Comparison of ENCODE assay signal across 11 mouse cellular contexts in the genomic region with DNA sequence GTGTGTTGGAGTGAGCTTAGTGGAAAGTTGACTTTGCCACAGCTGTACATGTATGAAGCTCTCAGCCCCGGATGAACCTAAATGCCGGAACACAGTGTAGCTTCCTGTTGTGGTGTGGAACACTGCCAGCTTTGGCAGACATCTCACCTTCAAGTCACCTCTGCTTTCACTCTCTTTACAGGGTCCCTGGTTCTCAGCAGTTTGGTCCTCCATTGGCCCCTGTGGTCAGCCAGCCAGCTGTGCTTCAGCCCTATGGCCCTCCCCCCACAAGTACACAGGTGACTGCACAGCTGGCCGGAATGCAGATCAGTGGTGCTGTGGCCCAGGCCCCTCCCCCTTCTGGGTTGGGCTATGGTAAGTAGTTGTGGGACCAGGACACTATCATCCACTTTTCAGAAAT. TPM values are rescaled to one million over a fixed set of nuclear protein-coding genes. Genes with fewer than 3 reads are reported as not detected.
DNase-seq lines count a peak whose midpoint lies in the region; ATAC-seq and TF ChIP-seq lines count a peak whose summit lies in the region.
"Had no signal": no experiment of that assay in that cellular context is flagged by ENCODE, and none has a peak within 500 bp of the region (broad histone marks: within the 10 kb centered on the region; RNA-seq: fewer than 3 reads in every experiment).

No protein-coding gene starts in this region.

- H3K4me2 ChIP-seq in lung, embryonic 14.5 days = no peak overlapping the region
- H3K4me2 ChIP-seq: neural tube, embryonic 12.5 days had no signal

- peaks cover 100% of the 10 kb centered on the region for H3K36me3 ChIP-seq in lung, embryonic 14.5 days (ENCODE audit: insufficient read depth)

- TF ChIP-seq POLR2A in lung, adult 2 months (IDR thresholded peaks at IDR 0.05; ENCODE audit: borderline replicate concordance, extremely low read depth, low read depth, low read length) = no peak

- WGBS in lung, embryonic 14.5 days = 75% methylated on average over 3 of the region's 3 CpGs
- 21% methylated on average over 3 of the region's 3 CpGs for WGBS in lung, adult 2 months

- no peak overlapping the region for H3K9ac ChIP-seq in lung, embryonic 14.5 days
- H3K9ac ChIP-seq: neural tube, embryonic 12.5 days had no signal

- H3K27me3 ChIP-seq in lung, embryonic 14.5 days (ENCODE audit: insufficient read depth, low read length) = no peaks in the 10 kb centered on the region
- H3K27me3 ChIP-seq: neural tube, embryonic 12.5 days had no signal

- peak; percentile 52; the same call in 1 of the 2 replicates for ATAC-seq in lung, embryonic 14.5 days (ENCODE audit: insufficient read depth)
- ATAC-seq in megakaryocyte progenitor cell, adult 5-6 weeks (replicated peaks; ENCODE audit: poor library complexity) = peak; percentile 78

- H3K4me1 ChIP-seq in lung, embryonic 14.5 days (ENCODE audit: insufficient read depth) = no peaks in the 10 kb centered on the region
- no peaks in the 10 kb centered on the region for H3K4me1 ChIP-seq in lung, adult 2 months (ENCODE audit: control insufficient read depth, insufficient read depth, low read length)
- H3K4me1 ChIP-seq: neural tube, embryonic 12.5 days had no signal

- H3K4me3 ChIP-seq in lung, embryonic 14.5 days (ENCODE audit: low read depth, low read length) = no peak overlapping the region
- H3K4me3 ChIP-seq in lung, adult 2 months (replicated peaks; ENCODE audit: extremely low read depth, low read depth, low read length) = no peak overlapping the region
- H3K4me3 ChIP-seq: neural tube, embryonic 12.5 days had no signal

- no peak for TF ChIP-seq CTCF in lung, embryonic 14.5 days (IDR thresholded peaks at IDR 0.05; ENCODE audit: low read depth)
- TF ChIP-seq CTCF in lung, adult 2 months (IDR thresholded peaks at IDR 0.05; ENCODE audit: insufficient read depth, low read length) = no peak

- no peaks in the 10 kb centered on the region for H3K9me3 ChIP-seq in lung, embryonic 14.5 days (ENCODE audit: low read depth, low read length)
- H3K9me3 ChIP-seq: neural tube, embryonic 12.5 days had no signal

- DNase-seq in lung, embryonic 14.5 days = no peak
- DNase-seq in lung, adult 2 months = no peak
- peak; percentile 58 for DNase-seq in kidney, adult 9 months
- peak; percentile 65 for DNase-seq in thymus, postnatal 4 days
- no peak for DNase-seq in cerebellum, adult 9-11 months
- DNase-seq in layer of hippocampus, adult 9-11 months = no peak
- DNase-seq in cerebellum, postnatal 25 days = no peak
- DNase-seq: cerebellum, postnatal 36 days; left cerebral cortex, postnatal 4 days had no signal

- no peak overlapping the region for H3K27ac ChIP-seq in lung, embryonic 14.5 days (ENCODE audit: low read depth)
- H3K27ac ChIP-seq: neural tube, embryonic 12.5 days had no signal

RNA-seq across cellular contexts. Expression of a gene that starts 8.4 kb away (rescaled TPM):
- 96.0 and 100 TPM in 2 replicates for polyA plus RNA-seq in lung, embryonic 14.5 days (2014; fragmentation: Nextera tagmentation; extraction: Ambion mirVana)
- polyA plus RNA-seq in lung, adult 2 months (2012; rRNA removed) = 175 TPM in 2 replicates
- 40.1 and 40.5 TPM in 2 replicates for total RNA-seq in megakaryocyte progenitor cell, adult 5-6 weeks (2015)
- total RNA-seq in megakaryocyte progenitor cell, adult 5-6 weeks (2017) = 88.7 and 97.9 TPM in 2 replicates

RNA-seq across cellular contexts. Expression of a gene that starts 12.3 kb away (rescaled TPM):
- 29.2 and 30.2 TPM in 2 replicates for polyA plus RNA-seq in lung, embryonic 14.5 days (2014; fragmentation: Nextera tagmentation; extraction: Ambion mirVana)
- 24.8 and 34.9 TPM in 2 replicates for polyA plus RNA-seq in lung, adult 2 months (2012; rRNA removed)
- total RNA-seq in megakaryocyte progenitor cell, adult 5-6 weeks (2015) = 14.3 and 15.3 TPM in 2 replicates
- 5.3 and 5.7 TPM in 2 replicates for total RNA-seq in megakaryocyte progenitor cell, adult 5-6 weeks (2017)

RNA-seq across cellular contexts. Expression of a gene that starts 14.3 kb away (rescaled TPM):
- 0.75 and 2.8 TPM in 2 replicates for polyA plus RNA-seq in lung, embryonic 14.5 days (2014; fragmentation: Nextera tagmentation; extraction: Ambion mirVana)
- polyA plus RNA-seq in lung, adult 2 months (2012; rRNA removed) = 1.5 and 4.3 TPM in 2 replicates
- 0.10 TPM in 1 of 2 replicates, not detected in the other for total RNA-seq in megakaryocyte progenitor cell, adult 5-6 weeks (2015)
- total RNA-seq in megakaryocyte progenitor cell, adult 5-6 weeks (2017) = 0.20 TPM in 1 of 2 replicates, not detected in the other

RNA-seq across cellular contexts. Expression of a gene that starts 20.3 kb away (rescaled TPM):
- 224 and 227 TPM in 2 replicates for polyA plus RNA-seq in lung, embryonic 14.5 days (2014; fragmentation: Nextera tagmentation; extraction: Ambion mirVana)
- 19.7 and 23.2 TPM in 2 replicates for polyA plus RNA-seq in lung, adult 2 months (2012; rRNA removed)
- 163 and 169 TPM in 2 replicates for total RNA-seq in megakaryocyte progenitor cell, adult 5-6 weeks (2015)
- total RNA-seq in megakaryocyte progenitor cell, adult 5-6 weeks (2017) = 104 and 110 TPM in 2 replicates

RNA-seq across cellular contexts. Expression of a gene that starts 24.9 kb away (rescaled TPM):
- polyA plus RNA-seq in lung, embryonic 14.5 days (2014; fragmentation: Nextera tagmentation; extraction: Ambion mirVana) = 29.9 and 37.3 TPM in 2 replicates
- polyA plus RNA-seq in lung, adult 2 months (2012; rRNA removed) = 221 and 236 TPM in 2 replicates
- total RNA-seq in megakaryocyte progenitor cell, adult 5-6 weeks (2015) = 19.5 and 23.4 TPM in 2 replicates
- total RNA-seq in megakaryocyte progenitor cell, adult 5-6 weeks (2017) = 19.1 and 23.5 TPM in 2 replicates

Comparison
In these comparisons a context has a peak if more than half of its experiments do, and no peak if none do; other contexts are left out.
1. DNase-seq: peak in kidney, adult 9 months (single experiment) and thymus, postnatal 4 days (single experiment); none in lung, embryonic 14.5 days (single experiment), lung, adult 2 months (single experiment), cerebellum, adult 9-11 months (single experiment), layer of hippocampus, adult 9-11 months (single experiment) and cerebellum, postnatal 25 days (0 of 2).